Comparison of ENCODE assay signal across 12 mouse cellular contexts in genomic region chr11:87531695-87532094, GRCm38 (mm10). TPM values are rescaled to one million over a fixed set of nuclear protein-coding genes. Genes with fewer than 3 reads are reported as not detected.
DNase-seq lines count a peak whose midpoint lies in the region; TF ChIP-seq lines count a peak whose summit lies in the region.
"Had no signal": no experiment of that assay in that cellular context is flagged by ENCODE, and none has a peak within 500 bp of the region (broad histone marks: within the 10 kb centered on the region; RNA-seq: fewer than 3 reads in every experiment).

No protein-coding gene starts in this region.

- peak; percentile 69 for TF ChIP-seq CTCF in layer of hippocampus, adult 2 months (conservative IDR thresholded peaks at IDR 0.05)

- no peak overlapping the region for H3K27ac ChIP-seq in layer of hippocampus, adult 2 months
- H3K27ac ChIP-seq: forebrain, embryonic 10.5 days; limb, embryonic 12.5 days had no signal

- no peak for DNase-seq in layer of hippocampus, adult 2 months (ENCODE audit: low spot score in 2 of 2)
- no peak for DNase-seq in layer of hippocampus, adult 11-12 months (ENCODE audit: low spot score)
- DNase-seq in 3T3-L1 (ENCODE audit: low read depth, low spot score) (peak; percentile 12), A20 (ENCODE audit: low read depth, low spot score) (peak; percentile 45)
- DNase-seq in brain, adult 2 months (ENCODE audit: low read depth, low spot score): peak; percentile 34
- DNase-seq in adrenal gland, postnatal 36 days: no peak
- DNase-seq in urinary bladder, postnatal 25 days (ENCODE audit: low spot score): no peak
- DNase-seq: gastrocnemius, postnatal 14 days had no signal

- H3K4me3 ChIP-seq in layer of hippocampus, adult 2 months: no peak overlapping the region
- H3K4me3 ChIP-seq: forebrain, embryonic 10.5 days; limb, embryonic 12.5 days; myocyte had no signal

RNA-seq across cellular contexts. Expression of gene Gm11492, which starts 34.8 kb away (rescaled TPM):
- total RNA-seq in layer of hippocampus, adult 2 months (2021): not detected
- not detected for total RNA-seq in adrenal gland, postnatal 36 days (2021)
- total RNA-seq: gastrocnemius, postnatal 14 days; megakaryocyte progenitor cell, adult 5-6 weeks had no signal

RNA-seq across cellular contexts. Expression of gene Sept4, which starts 37.0 kb away (rescaled TPM):
- 100 to 1,000 TPM; 139 to 159 TPM for total RNA-seq in layer of hippocampus, adult 2 months (2021)
- 10 to 100 TPM; 33.2 to 41.3 TPM for total RNA-seq in adrenal gland, postnatal 36 days (2021)

Comparison
In these comparisons a context has a peak if more than half of its experiments do, and no peak if none do; other contexts are left out.
1. DNase-seq: peak in 3T3-L1 (single experiment), A20 (single experiment) and brain, adult 2 months (single experiment); none in layer of hippocampus, adult 2 months (0 of 2), layer of hippocampus, adult 11-12 months (single experiment), adrenal gland, postnatal 36 days (0 of 2) and urinary bladder, postnatal 25 days (single experiment).